Mouse (Mus musculus): ENCODE measurements around the gene Asb5.

GRCm38 (mm10) chr8:54600671-54601251 is 71.4 kb downstream of the Asb5 start, which contains the start of gene Spata4:
- no peak for TF ChIP-seq USF1 (IDR thresholded peaks at IDR 0.05; ENCODE audit: low read depth, low read length)
- TF ChIP-seq CTCF (conservative IDR thresholded peaks at IDR 0.05 in 1 of 2, IDR thresholded peaks at IDR 0.05 in 1 of 2; ENCODE audit: low read depth in 2 of 2, low read length in 2 of 2) = no peak
- TF ChIP-seq POLR2A (IDR thresholded peaks at IDR 0.05; ENCODE audit: low read depth, low read length) = no peak

All from CH12.LX (cell line).